Mouse (Mus musculus) brain, embryonic 14.5 days (tissue): Measurements from ENCODE around the gene Rnf157.

Experiments used
- CTCF ChIP-seq: fragments of 200-500 bp; IDR thresholded peaks from 2 replicates; pipeline ENCODE4 v1.5.1; 2012; ENCODE audit warnings: inconsistent platforms, mild to moderate bottlenecking, moderate library complexity, borderline replicate concordance; ENCODE audit not compliant: insufficient read depth, insufficient read length; ENCODE audit errors: extremely low read depth
- POLR2A ChIP-seq: fragments of 200-500 bp; IDR thresholded peaks from 2 replicates; pipeline ENCODE4 v1.6.1; 2012; ENCODE audit warnings: mild to moderate bottlenecking, inconsistent platforms, borderline replicate concordance; ENCODE audit not compliant: poor library complexity, insufficient read depth, insufficient read length, severe bottlenecking; ENCODE audit errors: extremely low read depth

DNA sequence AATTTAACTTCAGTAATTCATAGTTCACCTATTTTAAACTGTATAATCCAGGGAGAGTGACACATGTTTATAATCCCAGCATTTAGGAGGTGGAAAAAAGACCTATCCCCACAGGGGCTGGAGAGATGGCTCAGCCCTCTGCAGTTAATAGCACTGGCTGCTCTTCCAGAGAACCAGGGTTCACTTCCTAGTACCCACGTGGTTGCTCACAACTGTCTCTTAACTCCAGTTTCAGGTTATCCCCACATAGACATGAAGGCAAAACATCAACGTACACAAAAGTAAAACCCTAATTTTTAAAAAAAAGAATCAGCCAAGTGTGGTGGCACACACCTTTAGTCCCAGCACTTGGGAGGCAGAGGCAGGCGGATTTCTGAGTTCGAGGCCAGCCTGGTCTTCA lies 7.2 kb downstream of the Rnf157 start:
- no peak for TF ChIP-seq CTCF
- no peak for TF ChIP-seq POLR2A
